Mouse (Mus musculus): ENCODE measurements around the gene 4930544D05Rik. TPM values are rescaled to one million over a fixed set of nuclear protein-coding genes. Genes with fewer than 3 reads are reported as not detected.

Gene 4930544D05Rik
- not detected for polyA plus RNA-seq (2014; fragmentation: Illumina TruSeq; extraction: RNeasy Lipid Tissue Mini Kit (QIAGEN cat#74804))

DNA sequence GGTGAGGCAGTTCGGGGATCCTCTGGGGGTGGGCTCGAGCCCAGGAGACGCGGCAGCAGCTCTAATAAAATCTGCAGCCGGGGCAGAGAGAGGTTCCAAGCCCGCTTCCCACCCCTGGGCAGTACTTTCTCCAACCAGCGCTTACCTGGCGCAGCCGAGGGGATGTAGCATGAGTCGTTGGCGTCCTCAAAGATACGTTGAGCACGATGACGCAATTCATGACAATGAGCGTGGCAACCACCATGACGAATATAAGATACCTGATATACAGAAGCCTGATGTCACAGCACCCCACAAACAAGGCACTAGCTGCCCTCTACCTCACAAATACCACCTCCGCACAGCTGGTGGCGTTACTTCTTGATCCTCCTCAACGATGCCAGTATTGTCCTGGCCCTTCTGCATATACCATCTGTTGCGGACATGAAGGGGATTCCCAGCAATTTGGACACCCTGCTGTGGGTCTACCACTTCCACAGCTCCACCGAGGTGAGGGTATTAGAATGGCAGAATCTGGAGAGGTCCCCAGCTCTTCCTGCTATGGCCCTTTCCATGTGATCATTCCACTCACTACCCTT is at the start of gene 4930544D05Rik:
Gene 4930544D05Rik (plus strand): TSS at position 333 of the 578 bp plus-strand sequence.

DNA sequence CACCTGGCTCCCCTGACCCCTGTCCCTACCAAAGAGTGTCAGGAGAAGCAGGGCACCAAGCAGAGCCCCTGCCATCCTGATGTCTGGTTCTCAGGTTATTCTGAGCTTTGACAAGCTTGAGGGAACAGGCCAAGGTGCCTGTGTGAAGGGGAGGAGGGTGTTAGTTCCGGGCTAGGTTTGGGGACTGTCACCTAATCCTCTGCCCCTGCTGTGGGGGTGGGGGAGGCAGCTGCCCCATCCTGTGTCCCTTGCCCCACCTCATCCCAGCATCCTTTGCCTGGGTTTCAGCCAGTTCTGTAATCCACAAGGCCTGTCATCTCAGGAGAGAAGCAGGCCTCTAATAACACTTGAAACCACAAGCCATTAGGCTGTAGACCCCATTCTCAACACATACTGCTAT is 3.5 kb downstream of the 4930544D05Rik start, which contains the start of gene Chrne:
Gene Chrne (minus strand): TSS at position 116 of the 400 bp plus-strand sequence.

DNA sequence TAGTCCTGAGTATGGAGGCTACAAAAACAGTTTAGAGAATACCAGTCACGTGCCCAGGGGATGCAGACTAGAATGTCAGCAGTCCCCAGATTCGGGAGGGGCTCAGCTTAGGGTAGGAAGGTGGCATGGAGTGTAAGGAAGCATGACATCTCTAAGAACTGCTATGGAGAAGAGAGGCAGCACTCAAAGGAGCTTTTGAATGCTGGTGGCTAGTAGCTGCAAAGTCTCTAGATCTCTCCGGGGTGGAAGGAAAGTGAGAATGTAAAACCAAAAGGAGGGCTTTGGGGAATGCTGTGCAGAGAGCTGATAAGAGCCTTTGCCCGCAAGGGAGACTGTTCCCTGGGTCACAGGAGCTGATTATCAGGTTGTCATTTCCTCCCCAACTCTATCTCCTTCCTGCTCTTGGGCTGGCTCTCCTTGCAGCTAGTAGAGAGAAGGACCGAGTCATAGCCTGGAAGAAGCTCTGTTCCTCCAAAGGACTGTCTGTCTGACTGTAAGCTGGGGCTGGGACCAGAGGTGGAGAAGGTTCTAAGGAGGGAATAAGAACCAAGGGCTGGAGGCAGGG is 23.1 kb downstream of the 4930544D05Rik start, which contains the start of gene Gp1ba:
Gene Gp1ba (plus strand): TSS at position 409 of the 565 bp plus-strand sequence.

DNA sequence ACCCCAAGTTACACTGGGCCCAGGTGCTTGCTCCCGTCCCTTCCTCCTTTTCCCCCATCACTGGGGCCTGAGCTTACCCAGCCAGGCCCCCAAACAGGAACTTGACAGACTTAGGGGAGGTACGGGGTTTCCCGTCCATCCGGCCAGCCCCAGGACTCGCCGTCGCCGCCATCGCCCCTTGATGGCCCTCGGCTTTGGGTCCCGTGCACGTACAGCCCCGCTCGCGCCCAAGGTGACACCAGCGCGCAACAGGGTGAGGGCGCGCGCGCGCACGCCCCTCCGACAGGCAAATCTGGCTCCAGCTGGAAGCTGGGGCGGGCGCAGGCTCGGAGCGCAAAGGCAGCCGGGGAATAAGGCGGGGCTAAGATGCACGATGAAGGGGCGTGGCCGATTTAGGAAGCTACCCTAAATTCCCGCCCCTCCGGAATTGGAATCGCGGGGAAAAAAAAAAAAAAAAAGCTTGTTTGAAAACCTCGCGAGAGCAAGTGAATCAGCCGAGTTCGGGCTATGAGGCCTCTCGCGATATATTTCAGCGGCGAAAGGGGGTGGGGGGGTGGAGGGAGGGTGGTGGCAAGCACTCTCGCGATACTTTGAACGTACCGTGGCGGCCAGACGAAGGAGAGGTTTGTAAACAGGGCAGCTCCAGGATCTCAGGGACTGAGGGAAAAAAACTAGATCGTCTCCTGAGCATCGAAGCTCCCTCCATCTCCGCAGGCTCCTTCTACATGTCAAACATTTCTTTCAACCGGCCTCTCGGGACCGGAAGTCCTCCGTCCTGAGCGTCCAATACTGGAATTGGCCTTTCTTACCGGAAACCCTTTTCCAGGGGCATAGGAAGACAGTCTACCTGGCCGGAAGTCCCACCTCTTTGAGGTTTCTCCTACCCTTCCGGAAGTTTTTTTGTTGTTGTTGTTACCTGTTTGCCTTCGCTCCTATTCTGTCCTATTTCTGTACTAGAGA is 31.3 kb downstream of the 4930544D05Rik start, which contains the start of the genes Rnf167 and Slc25a11:
Gene Rnf167 (plus strand): TSS at position 545 of the 960 bp plus-strand sequence.
Gene Slc25a11 (minus strand): TSS at position 789 of the 960 bp plus-strand sequence.

DNA sequence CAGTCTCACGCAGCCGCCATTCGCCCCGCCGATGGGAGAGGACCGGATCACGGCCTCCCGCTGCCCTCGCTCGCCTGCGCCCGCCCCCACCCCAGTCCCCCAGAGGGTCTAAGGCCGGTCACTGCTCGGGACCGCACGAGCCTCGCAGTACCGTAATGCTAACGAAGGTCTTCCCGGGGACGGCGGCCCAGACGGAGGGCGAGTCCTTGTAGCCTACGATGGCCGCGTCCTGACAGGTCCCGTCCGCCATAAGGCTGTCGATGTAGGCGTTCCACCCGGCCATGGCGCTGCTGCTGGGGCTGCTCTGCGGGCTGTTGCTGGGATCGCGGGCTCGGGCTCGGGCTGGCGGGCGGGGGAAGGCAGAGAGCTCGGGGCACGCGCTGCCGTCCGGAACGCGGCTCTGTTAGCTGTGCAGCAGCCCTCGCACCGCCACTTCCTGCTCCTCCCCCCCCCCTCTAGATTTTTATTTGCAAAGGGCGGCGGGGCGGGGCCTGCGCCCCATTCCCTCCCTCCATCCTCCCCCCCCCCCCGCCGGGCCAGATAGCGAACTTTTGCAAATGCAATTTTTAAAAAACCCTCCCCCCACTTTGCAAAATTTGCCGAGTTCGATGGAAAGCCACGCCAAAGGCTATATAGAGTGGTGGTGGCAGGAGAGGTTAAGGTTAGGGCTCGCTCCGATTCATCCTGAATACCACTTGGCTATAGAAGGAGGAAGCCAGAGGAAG is 38.7 kb downstream of the 4930544D05Rik start, which contains the start of gene Pfn1:
Gene Pfn1 (minus strand): TSS at position 447 of the 725 bp plus-strand sequence.

DNA sequence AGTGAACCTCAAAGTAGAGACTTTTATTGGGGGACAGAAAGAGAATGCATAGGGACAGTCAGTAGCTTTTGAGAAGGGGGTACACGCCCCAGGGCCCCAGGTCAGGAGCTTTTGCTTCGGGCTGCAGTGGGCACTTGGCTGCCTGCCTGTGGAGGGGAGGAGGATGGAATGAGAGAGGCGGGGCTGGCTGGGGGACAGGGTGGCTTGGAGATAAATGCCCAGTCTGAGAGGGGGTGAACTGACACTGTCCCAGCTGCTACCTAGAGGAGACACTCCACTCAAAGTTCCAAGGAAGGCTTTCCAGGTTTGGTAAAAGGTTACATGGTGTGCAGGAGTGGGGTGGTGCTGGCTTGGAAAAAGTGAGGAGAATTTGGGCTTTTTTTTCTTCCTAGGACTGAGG is 41.3 kb downstream of the 4930544D05Rik start, which contains the start of gene Eno3:
Gene Eno3 (plus strand): TSS at position 239 of the 400 bp plus-strand sequence.

Other genes with a start within 250 kb of the 4930544D05Rik start
- gene Pelp1, start 205.8 kb upstream of the 4930544D05Rik start, polyA plus RNA-seq (2014; fragmentation: Illumina TruSeq; extraction: RNeasy Lipid Tissue Mini Kit (QIAGEN cat#74804)) = 21.0 TPM
- gene Arrb2, start 183.2 kb upstream of the 4930544D05Rik start, polyA plus RNA-seq (2014; fragmentation: Illumina TruSeq; extraction: RNeasy Lipid Tissue Mini Kit (QIAGEN cat#74804)) = 0.91 TPM
- gene Med11, start 163.9 kb upstream of the 4930544D05Rik start, polyA plus RNA-seq (2014; fragmentation: Illumina TruSeq; extraction: RNeasy Lipid Tissue Mini Kit (QIAGEN cat#74804)) = 7.2 TPM
- gene Zmynd15, start 156.4 kb upstream of the 4930544D05Rik start, polyA plus RNA-seq (2014; fragmentation: Illumina TruSeq; extraction: RNeasy Lipid Tissue Mini Kit (QIAGEN cat#74804)) = 0.31 TPM
- 14.6 TPM for gene Cxcl16, start 155.9 kb upstream of the 4930544D05Rik start, polyA plus RNA-seq (2014; fragmentation: Illumina TruSeq; extraction: RNeasy Lipid Tissue Mini Kit (QIAGEN cat#74804))
- gene Tm4sf5, start 110.6 kb upstream of the 4930544D05Rik start, polyA plus RNA-seq (2014; fragmentation: Illumina TruSeq; extraction: RNeasy Lipid Tissue Mini Kit (QIAGEN cat#74804)) = 2.7 TPM
- gene Vmo1, start 101.2 kb upstream of the 4930544D05Rik start, polyA plus RNA-seq (2014; fragmentation: Illumina TruSeq; extraction: RNeasy Lipid Tissue Mini Kit (QIAGEN cat#74804)) = not detected
- not detected for gene Gltpd2, start 96.7 kb upstream of the 4930544D05Rik start, polyA plus RNA-seq (2014; fragmentation: Illumina TruSeq; extraction: RNeasy Lipid Tissue Mini Kit (QIAGEN cat#74804))
- 22.0 TPM for gene Psmb6, start 90.5 kb upstream of the 4930544D05Rik start, polyA plus RNA-seq (2014; fragmentation: Illumina TruSeq; extraction: RNeasy Lipid Tissue Mini Kit (QIAGEN cat#74804))
- gene Gm40193, start 82.9 kb upstream of the 4930544D05Rik start, polyA plus RNA-seq (2014; fragmentation: Illumina TruSeq; extraction: RNeasy Lipid Tissue Mini Kit (QIAGEN cat#74804)) = not detected
- gene Pld2, start 75.8 kb upstream of the 4930544D05Rik start, polyA plus RNA-seq (2014; fragmentation: Illumina TruSeq; extraction: RNeasy Lipid Tissue Mini Kit (QIAGEN cat#74804)) = 1.7 TPM
- 1.8 TPM for gene Mink1, start 53.0 kb upstream of the 4930544D05Rik start, polyA plus RNA-seq (2014; fragmentation: Illumina TruSeq; extraction: RNeasy Lipid Tissue Mini Kit (QIAGEN cat#74804))
- gene Chrne, start 3.4 kb downstream of the 4930544D05Rik start, polyA plus RNA-seq (2014; fragmentation: Illumina TruSeq; extraction: RNeasy Lipid Tissue Mini Kit (QIAGEN cat#74804)) = not detected
- gene Gp1ba, start 23.3 kb downstream of the 4930544D05Rik start, polyA plus RNA-seq (2014; fragmentation: Illumina TruSeq; extraction: RNeasy Lipid Tissue Mini Kit (QIAGEN cat#74804)) = not detected
- 35.7 TPM for gene Rnf167, start 31.4 kb downstream of the 4930544D05Rik start, polyA plus RNA-seq (2014; fragmentation: Illumina TruSeq; extraction: RNeasy Lipid Tissue Mini Kit (QIAGEN cat#74804))
- 18.4 TPM for gene Slc25a11, start 31.6 kb downstream of the 4930544D05Rik start, polyA plus RNA-seq (2014; fragmentation: Illumina TruSeq; extraction: RNeasy Lipid Tissue Mini Kit (QIAGEN cat#74804))
- 72.0 TPM for gene Pfn1, start 38.8 kb downstream of the 4930544D05Rik start, polyA plus RNA-seq (2014; fragmentation: Illumina TruSeq; extraction: RNeasy Lipid Tissue Mini Kit (QIAGEN cat#74804))
- gene Eno3, start 41.4 kb downstream of the 4930544D05Rik start, polyA plus RNA-seq (2014; fragmentation: Illumina TruSeq; extraction: RNeasy Lipid Tissue Mini Kit (QIAGEN cat#74804)) = not detected
- gene Spag7, start 53.6 kb downstream of the 4930544D05Rik start, polyA plus RNA-seq (2014; fragmentation: Illumina TruSeq; extraction: RNeasy Lipid Tissue Mini Kit (QIAGEN cat#74804)) = 26.6 TPM
- 0.48 TPM for gene Camta2, start 72.3 kb downstream of the 4930544D05Rik start, polyA plus RNA-seq (2014; fragmentation: Illumina TruSeq; extraction: RNeasy Lipid Tissue Mini Kit (QIAGEN cat#74804))
- 0.46 TPM for gene Inca1, start 84.3 kb downstream of the 4930544D05Rik start, polyA plus RNA-seq (2014; fragmentation: Illumina TruSeq; extraction: RNeasy Lipid Tissue Mini Kit (QIAGEN cat#74804))
- 10.3 TPM for gene Kif1c, start 84.7 kb downstream of the 4930544D05Rik start, polyA plus RNA-seq (2014; fragmentation: Illumina TruSeq; extraction: RNeasy Lipid Tissue Mini Kit (QIAGEN cat#74804))
- gene Zfp3, start 148.4 kb downstream of the 4930544D05Rik start, polyA plus RNA-seq (2014; fragmentation: Illumina TruSeq; extraction: RNeasy Lipid Tissue Mini Kit (QIAGEN cat#74804)) = 4.5 TPM
- gene Scimp, start 196.7 kb downstream of the 4930544D05Rik start, polyA plus RNA-seq (2014; fragmentation: Illumina TruSeq; extraction: RNeasy Lipid Tissue Mini Kit (QIAGEN cat#74804)) = not detected
- 120 TPM for gene Rabep1, start 228.9 kb downstream of the 4930544D05Rik start, polyA plus RNA-seq (2014; fragmentation: Illumina TruSeq; extraction: RNeasy Lipid Tissue Mini Kit (QIAGEN cat#74804))

Data from ovary, adult 10 weeks (tissue).